Mouse (Mus musculus) gastrocnemius, adult 2 months (tissue): ENCODE data around the gene Thbs1. TPM values are rescaled to one million over a fixed set of nuclear protein-coding genes. Genes with fewer than 3 reads are reported as not detected.

Experiments used
- DNase-seq: peaks from one replicate; pipeline ENCODE4 v3.0.0; 2022
- H3K27ac ChIP-seq: fragments of 200-600 bp; 2 replicates; pipeline ENCODE4 v1.8.1; 2022; ENCODE audit warnings: mild to moderate bottlenecking
- H3K4me3 ChIP-seq: fragments of 200-600 bp; 2 replicates; pipeline ENCODE4 v1.8.1; 2022; ENCODE audit warnings: mild to moderate bottlenecking, moderate library complexity
- CTCF ChIP-seq: fragments of 200-600 bp; IDR thresholded peaks from 2 replicates; pipeline ENCODE4 v1.8.1; 2022; ENCODE audit warnings: antibody characterized with exemption, mild to moderate bottlenecking, moderate library complexity
- intact Hi-C: fragments of 180-260 bp; cut with DNase I; formaldehyde crosslinking; loops from one replicate; pipeline ENCODE4 v1.15.1; 2025
- total RNA-seq, 2 experiments: library from RNA; stranded (reverse); gene quantifications; 2 replicates each; pipeline ENCODE4 v1.2.3; 2021

Gene Thbs1
- total RNA-seq, 2 experiments from 2014 or later: 6.1 to 19.3 TPM

DNA sequence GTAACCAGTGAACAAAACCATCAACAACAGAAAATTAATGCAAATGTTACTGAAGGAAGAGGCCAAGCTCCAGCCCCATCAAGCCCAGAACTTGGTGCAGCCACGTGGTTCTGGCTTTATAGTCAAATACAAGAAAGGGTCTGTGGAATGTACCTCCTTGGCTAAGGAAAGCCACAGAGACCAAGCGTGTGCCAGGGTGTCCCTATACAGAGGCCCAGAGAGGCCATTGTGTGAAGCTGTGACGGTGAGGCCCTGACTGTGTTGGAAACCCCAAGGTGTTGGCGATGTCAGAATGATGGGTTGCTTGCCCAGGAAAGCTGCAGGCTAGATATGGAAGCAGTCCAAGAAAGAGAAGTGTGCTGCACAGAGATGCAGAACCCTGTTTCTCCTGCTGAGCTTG is 56.1 kb downstream of the Thbs1 start:
- H3K4me3 ChIP-seq: no peak overlapping the region
- no peak for DNase-seq
- TF ChIP-seq CTCF: no peak
- H3K27ac ChIP-seq: no peak overlapping the region
- intact Hi-C loops: no loop called here

DNA sequence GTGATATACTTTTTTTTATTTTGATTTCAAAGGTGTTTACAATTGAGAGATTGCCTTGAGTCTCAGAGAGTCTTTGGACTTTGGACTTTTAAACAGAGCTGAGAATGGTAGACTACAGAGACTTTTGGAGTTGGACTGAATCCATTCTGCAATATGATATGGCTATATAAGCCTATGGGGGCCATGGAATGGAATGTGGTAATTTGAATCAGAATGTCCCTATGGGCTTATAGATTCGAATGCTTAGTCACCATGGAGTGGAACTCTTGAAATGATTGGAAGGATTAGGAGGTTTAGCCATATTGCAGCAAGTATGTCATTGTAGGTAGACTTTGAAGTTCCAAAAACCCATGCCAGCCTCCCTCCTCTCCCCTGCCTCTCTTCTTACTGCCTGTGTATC is 56.5 kb downstream of the Thbs1 start:
- no peak for TF ChIP-seq CTCF
- intact Hi-C loops: no loop called here
- no peak overlapping the region for H3K4me3 ChIP-seq
- no peak for DNase-seq
- H3K27ac ChIP-seq: no peak overlapping the region

DNA sequence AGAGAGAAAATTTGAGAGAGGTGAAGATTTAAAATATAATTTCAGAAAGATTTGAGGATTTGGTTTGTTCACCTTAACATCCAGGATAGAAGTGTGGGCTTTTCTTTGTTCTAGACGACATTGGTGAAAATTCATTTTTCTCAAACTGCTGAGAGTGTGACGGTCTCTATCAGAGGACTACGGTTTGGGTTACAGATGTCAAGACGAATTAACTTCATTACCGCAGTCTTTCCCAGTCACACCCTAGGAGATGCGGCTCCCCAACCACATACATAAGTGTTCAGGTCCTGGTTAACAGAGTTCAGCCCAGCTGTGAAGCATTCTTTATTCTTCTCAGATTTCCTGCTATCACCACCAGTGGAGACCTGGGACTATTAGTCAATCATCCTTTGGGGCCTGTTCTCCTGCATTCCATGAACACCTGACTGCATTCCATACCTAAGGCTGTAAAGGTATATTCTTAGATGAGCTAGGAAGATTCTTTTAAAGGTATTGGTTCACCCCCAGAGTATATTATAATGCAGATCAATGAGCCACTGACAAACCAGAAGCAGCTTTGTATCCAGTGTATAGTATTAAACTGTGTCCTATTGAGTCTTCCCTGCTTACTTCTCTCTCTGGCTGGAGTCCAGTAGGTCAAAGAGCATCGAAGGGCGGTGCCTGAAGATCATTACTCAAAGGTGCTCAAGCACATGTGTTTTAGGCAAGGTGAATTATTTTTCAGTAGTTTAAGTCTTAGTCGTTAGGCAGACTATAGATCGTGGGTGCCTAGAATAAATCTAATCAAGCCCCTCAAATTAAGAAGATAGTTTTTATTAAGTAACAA is 63.1 kb downstream of the Thbs1 start:
- no peak overlapping the region for H3K27ac ChIP-seq
- intact Hi-C loops: no loop called here
- no peak overlapping the region for H3K4me3 ChIP-seq
- TF ChIP-seq CTCF: no peak
- no peak for DNase-seq

Other genes starting within 250 kb of the Thbs1 start
- not detected for gene Fsip1, start 145.1 kb downstream of the Thbs1 start, total RNA-seq